9 mouse cellular contexts compared by ENCODE assay signal in genomic region chr3:96328730-96329387, GRCm38 (mm10). TPM values are rescaled to one million over a fixed set of nuclear protein-coding genes. Genes with fewer than 3 reads are reported as not detected.
DNase-seq lines count a peak whose midpoint lies in the region; ATAC-seq lines count a peak whose summit lies in the region.
"Had no signal": no experiment of that assay in that cellular context is flagged by ENCODE, and none has a peak within 500 bp of the region (broad histone marks: within the 10 kb centered on the region; RNA-seq: fewer than 3 reads in every experiment).

No protein-coding gene starts in this region.

- H3K4me3 ChIP-seq in forebrain, embryonic 10.5 days: peak overlapping the region; percentile 56
- no peak overlapping the region for H3K4me3 ChIP-seq in forebrain, embryonic 14.5 days (ENCODE audit: low read depth, low read length)
- H3K4me3 ChIP-seq in lung, embryonic 15.5 days: no peak overlapping the region

- no peaks in the 10 kb centered on the region for H3K36me3 ChIP-seq in forebrain, embryonic 10.5 days (replicated peaks)
- H3K36me3 ChIP-seq in forebrain, embryonic 14.5 days (ENCODE audit: control insufficient read depth, insufficient read depth, low read length): no peaks in the 10 kb centered on the region
- no peaks in the 10 kb centered on the region for H3K36me3 ChIP-seq in lung, embryonic 15.5 days

- no peak overlapping the region for H3K4me2 ChIP-seq in forebrain, embryonic 14.5 days (ENCODE audit: low read length)
- peak overlapping the region; percentile 70; the same call in 1 of the 2 replicates for H3K4me2 ChIP-seq in lung, embryonic 15.5 days

- peaks cover 36% of the 10 kb centered on the region for H3K4me1 ChIP-seq in forebrain, embryonic 10.5 days
- no peaks in the 10 kb centered on the region for H3K4me1 ChIP-seq in forebrain, embryonic 14.5 days (ENCODE audit: control insufficient read depth, insufficient read depth, low read length)
- H3K4me1 ChIP-seq in lung, embryonic 15.5 days: peaks cover 8% of the 10 kb centered on the region

- peak; percentile 63 for DNase-seq in forebrain, embryonic 10.5 days (ENCODE audit: extremely low spot score, low spot score)
- no peak for DNase-seq in forebrain, embryonic 14.5 days (ENCODE audit: low spot score)
- DNase-seq in lung, postnatal 10 days: no peak
- DNase-seq in induced T-regulatory cell, adult 2 months (ENCODE audit: low read depth): peak; percentile 41
- peak; percentile 80 for DNase-seq in retina, embryonic 14.5 days (ENCODE audit: low spot score)
- no peak for DNase-seq in layer of hippocampus, postnatal 25 days (ENCODE audit: extremely low spot score in 1 of 2, low spot score in 1 of 2)
- DNase-seq in layer of hippocampus, adult 18-20 months (ENCODE audit: low spot score in 2 of 2): no peak
- DNase-seq: right cerebral cortex, postnatal 4 days had no signal

- H3K9ac ChIP-seq in forebrain, embryonic 14.5 days (ENCODE audit: low read length): no peak overlapping the region
- H3K9ac ChIP-seq in lung, embryonic 15.5 days: no peak overlapping the region

- no peak for ATAC-seq in forebrain, embryonic 14.5 days
- no peak for ATAC-seq in lung, embryonic 15.5 days (ENCODE audit: borderline replicate concordance, extremely low read depth, low FRiP score, low TSS enrichment)

- H3K27ac ChIP-seq in forebrain, embryonic 10.5 days: no peak overlapping the region
- no peak overlapping the region for H3K27ac ChIP-seq in forebrain, embryonic 14.5 days (ENCODE audit: low read depth, low read length)
- H3K27ac ChIP-seq in lung, embryonic 15.5 days: no peak overlapping the region

- H3K27me3 ChIP-seq in forebrain, embryonic 10.5 days (ENCODE audit: poor library complexity, severe bottlenecking): peaks cover 87% of the 10 kb centered on the region
- peaks cover 69% of the 10 kb centered on the region for H3K27me3 ChIP-seq in forebrain, embryonic 14.5 days (replicated peaks; ENCODE audit: control insufficient read depth, insufficient read depth, low read length)
- peaks cover 93% of the 10 kb centered on the region for H3K27me3 ChIP-seq in lung, embryonic 15.5 days

- 17% methylated on average over 15 of the region's 15 CpGs for WGBS in forebrain, embryonic 10.5 days
- 15% methylated on average over 15 of the region's 15 CpGs for WGBS in forebrain, embryonic 14.5 days
- 11% methylated on average over 15 of the region's 15 CpGs for WGBS in lung, embryonic 15.5 days

- H3K9me3 ChIP-seq in forebrain, embryonic 10.5 days: no peaks in the 10 kb centered on the region
- no peaks in the 10 kb centered on the region for H3K9me3 ChIP-seq in forebrain, embryonic 14.5 days (replicated peaks; ENCODE audit: control insufficient read depth, low read length)
- H3K9me3 ChIP-seq in lung, embryonic 15.5 days: no peaks in the 10 kb centered on the region

RNA-seq across cellular contexts. Expression of gene Fcgr1, which starts 35.1 kb away (rescaled TPM):
- 0.84 and 1.3 TPM in 2 replicates for polyA plus RNA-seq in forebrain, embryonic 10.5 days (2016; fragmentation: Nextera tagmentation; extraction: Ambion mirVana)
- 1.5 and 1.6 TPM in 2 replicates for polyA plus RNA-seq in forebrain, embryonic 14.5 days (2014; fragmentation: Nextera tagmentation; extraction: Ambion mirVana)
- 2.4 and 3.6 TPM in 2 replicates for polyA plus RNA-seq in lung, embryonic 15.5 days (2015; fragmentation: Nextera tagmentation; extraction: Ambion mirVana)
- 1 to 10 TPM; 2.9 to 3.3 TPM for total RNA-seq in layer of hippocampus, postnatal 25 days (2021)
- 1 to 10 TPM; 1.9 to 3.8 TPM for total RNA-seq in layer of hippocampus, adult 18-20 months (2021)

RNA-seq across cellular contexts. Expression of gene Hist2h2bb, which starts 59.3 kb away (rescaled TPM):
- polyA plus RNA-seq in forebrain, embryonic 10.5 days (2016; fragmentation: Nextera tagmentation; extraction: Ambion mirVana): 10.2 and 10.5 TPM in 2 replicates
- polyA plus RNA-seq in forebrain, embryonic 14.5 days (2014; fragmentation: Nextera tagmentation; extraction: Ambion mirVana): 10.8 and 17.6 TPM in 2 replicates
- polyA plus RNA-seq in lung, embryonic 15.5 days (2015; fragmentation: Nextera tagmentation; extraction: Ambion mirVana): 10.1 and 18.0 TPM in 2 replicates
- 100 to 1,000 TPM; 110 to 123 TPM for total RNA-seq in layer of hippocampus, postnatal 25 days (2021)
- 100 to 1,000 TPM; 146 to 147 TPM for total RNA-seq in layer of hippocampus, adult 18-20 months (2021)

Comparison
In these comparisons a context has a peak if more than half of its experiments do, and no peak if none do; other contexts are left out.
1. DNase-seq: peak in forebrain, embryonic 10.5 days (single experiment), induced T-regulatory cell, adult 2 months (single experiment) and retina, embryonic 14.5 days (single experiment); none in forebrain, embryonic 14.5 days (single experiment), lung, postnatal 10 days (single experiment), layer of hippocampus, postnatal 25 days (0 of 2) and layer of hippocampus, adult 18-20 months (0 of 2).